Mouse (Mus musculus): Measurements from ENCODE around the gene Relb.

Gene Relb

GRCm38 (mm10) chr7:19580634-19581033, 48.6 kb downstream of the Relb start:
- in situ Hi-C loops (cut with MseI, MboI): no loop called here

GRCm38 (mm10) chr7:19579751-19580150, 49.5 kb downstream of the Relb start:
- in situ Hi-C loops (cut with MseI, MboI): no loop called here

GRCm38 (mm10) chr7:19578436-19578835, 50.8 kb downstream of the Relb start:
- in situ Hi-C loops (cut with MseI, MboI): no loop called here

GRCm38 (mm10) chr7:19577877-19578414, 51.3 kb downstream of the Relb start:
- in situ Hi-C loops (cut with MseI, MboI): no loop called here

- in situ Hi-C loops (cut with MseI, MboI): no loop called here
These were observed 51.9 kb downstream of the Relb start, which contains the start of the genes Zfp296 and Gemin7 for GRCm38 (mm10) chr7:19577141-19577852. Gene Zfp296 (plus strand): TSS chr7:19577287. Gene Gemin7 (minus strand): TSS chr7:19577595.

- in situ Hi-C loops (cut with MseI, MboI): no loop called here
These were observed 53.7 kb downstream of the Relb start for GRCm38 (mm10) chr7:19575559-19575958.

- in situ Hi-C loops (cut with MseI, MboI): no loop called here
These were observed 55.5 kb downstream of the Relb start for GRCm38 (mm10) chr7:19573776-19574140.

GRCm38 (mm10) chr7:19572926-19573775, 56.1 kb downstream of the Relb start:
- in situ Hi-C loops (cut with MseI, MboI): no loop called here

GRCm38 (mm10) chr7:19569647-19570046, 59.6 kb downstream of the Relb start:
- in situ Hi-C loops (cut with MseI, MboI): loop anchor here in 1 of 2 experiments (10.0 kb wide), 1 partner anchor 65 kb away; the partner anchor contains the start of genes Bloc1s3 and Trappc6a

- in situ Hi-C loops (cut with MseI, MboI): loop anchor here in 1 of 2 experiments (10.0 kb wide), 1 partner anchor 63 kb away; the partner anchor contains the start of genes Bloc1s3 and Trappc6a
These were observed 61.8 kb downstream of the Relb start for GRCm38 (mm10) chr7:19567426-19567825.

GRCm38 (mm10) chr7:19565803-19566202, 63.4 kb downstream of the Relb start:
- in situ Hi-C loops (cut with MseI, MboI): loop anchor here in 1 of 2 experiments (10.0 kb wide), 1 partner anchor 61 kb away; the partner anchor contains the start of genes Bloc1s3 and Trappc6a

- in situ Hi-C loops (cut with MseI, MboI): loop anchor here in 1 of 2 experiments (10.0 kb wide), 1 partner anchor 60 kb away; the partner anchor contains the start of genes Bloc1s3 and Trappc6a
These were observed 64.8 kb downstream of the Relb start for GRCm38 (mm10) chr7:19564455-19564854.

GRCm38 (mm10) chr7:19563884-19564283, 65.4 kb downstream of the Relb start:
- in situ Hi-C loops (cut with MseI, MboI): loop anchor here in 1 of 2 experiments (10.0 kb wide), 1 partner anchor 59 kb away; the partner anchor contains the start of genes Bloc1s3 and Trappc6a

GRCm38 (mm10) chr7:19562643-19563410, 66.4 kb downstream of the Relb start, which contains the start of gene Ppp1r37:
Gene Ppp1r37 (minus strand): TSS chr7:19563076.
- in situ Hi-C loops (cut with MseI, MboI): loop anchor here in 1 of 2 experiments (10.0 kb wide), 1 partner anchor 58 kb away; the partner anchor contains the start of genes Bloc1s3 and Trappc6a

- in situ Hi-C loops (cut with MseI, MboI): loop anchor here in 1 of 2 experiments (10.0 kb wide), 1 partner anchor 57 kb away; the partner anchor contains the start of genes Bloc1s3 and Trappc6a
These were observed 67.2 kb downstream of the Relb start for GRCm38 (mm10) chr7:19561765-19562642.

- in situ Hi-C loops (cut with MseI, MboI): loop anchor here in 1 of 2 experiments (10.0 kb wide), 1 partner anchor 57 kb away; the partner anchor contains the start of genes Bloc1s3 and Trappc6a
These were observed 67.8 kb downstream of the Relb start for GRCm38 (mm10) chr7:19561431-19561764.

- in situ Hi-C loops (cut with MseI, MboI): loop anchor here in 1 of 2 experiments (10.0 kb wide), 1 partner anchor 56 kb away; the partner anchor contains the start of genes Bloc1s3 and Trappc6a
These were observed 68.6 kb downstream of the Relb start for GRCm38 (mm10) chr7:19560491-19561260.

- in situ Hi-C loops (cut with MseI, MboI): no loop called here
These were observed 70.3 kb downstream of the Relb start for GRCm38 (mm10) chr7:19558965-19559364.

Measured in mouse trophoblast stem cell (cell line).